In genomic region chr17:25749314-25749713, GRCm38 (mm10) we compare ENCODE assay signal across 30 mouse cellular contexts. TPM values are rescaled to one million over a fixed set of nuclear protein-coding genes. Genes with fewer than 3 reads are reported as not detected.
"Had no signal": no experiment of that assay in that cellular context is flagged by ENCODE, and none has a peak within 500 bp of the region (broad histone marks: within the 10 kb centered on the region; RNA-seq: fewer than 3 reads in every experiment).

No protein-coding gene starts in this region.

- H3K27ac ChIP-seq: embryonic facial prominence, embryonic 10.5 days; embryonic facial prominence, embryonic 12.5 days; embryonic facial prominence, embryonic 13.5 days; embryonic facial prominence, embryonic 15.5 days; forebrain, embryonic 10.5 days; forebrain, embryonic 12.5 days; forebrain, embryonic 13.5 days; forebrain, embryonic 15.5 days; gastrocnemius, adult 2 months had no signal

- H3K4me2 ChIP-seq: embryonic facial prominence, embryonic 12.5 days; embryonic facial prominence, embryonic 13.5 days; embryonic facial prominence, embryonic 15.5 days; forebrain, embryonic 12.5 days; forebrain, embryonic 13.5 days; forebrain, embryonic 15.5 days had no signal

- DNase-seq: cerebellum, adult 2 months; cerebellum, adult 8-10 months; cerebellum, adult 9-10 months; cerebellum, adult 9-11 months; cerebellum, postnatal 10 days; cerebellum, postnatal 14 days; cerebellum, postnatal 25 days; cerebellum, postnatal 36 days; embryo, embryonic 11 days; forebrain, postnatal 0 days; gastrocnemius, adult 2 months; gastrocnemius, postnatal 10 days; gastrocnemius, postnatal 14 days; gastrocnemius, postnatal 25 days; gastrocnemius, postnatal 36 days; heart, adult 11 months; heart, adult 18-20 months had no signal

- H3K36me3 ChIP-seq: embryonic facial prominence, embryonic 10.5 days; embryonic facial prominence, embryonic 12.5 days; embryonic facial prominence, embryonic 13.5 days; embryonic facial prominence, embryonic 15.5 days; forebrain, embryonic 10.5 days; forebrain, embryonic 12.5 days; forebrain, embryonic 15.5 days had no signal

- H3K27me3 ChIP-seq: embryonic facial prominence, embryonic 15.5 days; forebrain, embryonic 12.5 days; forebrain, embryonic 15.5 days had no signal

- H3K9ac ChIP-seq: embryonic facial prominence, embryonic 12.5 days; embryonic facial prominence, embryonic 13.5 days; embryonic facial prominence, embryonic 15.5 days; forebrain, embryonic 12.5 days; forebrain, embryonic 13.5 days; forebrain, embryonic 15.5 days; forebrain, postnatal 0 days had no signal

- H3K9me3 ChIP-seq: embryonic facial prominence, embryonic 10.5 days; embryonic facial prominence, embryonic 12.5 days; embryonic facial prominence, embryonic 13.5 days; embryonic facial prominence, embryonic 15.5 days; forebrain, embryonic 10.5 days; forebrain, embryonic 12.5 days; forebrain, embryonic 13.5 days; forebrain, embryonic 15.5 days had no signal

- ATAC-seq: forebrain, embryonic 13.5 days; forebrain, embryonic 14.5 days; forebrain, embryonic 15.5 days; forebrain, embryonic 16.5 days; forebrain, postnatal 0 days had no signal

- H3K4me3 ChIP-seq: embryonic facial prominence, embryonic 10.5 days; embryonic facial prominence, embryonic 12.5 days; embryonic facial prominence, embryonic 13.5 days; embryonic facial prominence, embryonic 15.5 days; erythroblast, embryonic 14.5 days; forebrain, embryonic 10.5 days; forebrain, embryonic 12.5 days; forebrain, embryonic 13.5 days; forebrain, embryonic 15.5 days; gastrocnemius, adult 2 months had no signal

RNA-seq across cellular contexts. Expression of gene Msln, which starts 4.9 kb away (rescaled TPM):
- polyA plus RNA-seq: embryonic facial prominence, embryonic 11.5 days; erythroblast, embryonic 14.5 days; forebrain, embryonic 10.5 days; forebrain, embryonic 11.5 days had no signal

RNA-seq across cellular contexts. Expression of gene Mslnl, which starts 13.5 kb away (rescaled TPM):
- polyA plus RNA-seq: embryonic facial prominence, embryonic 13.5 days; erythroblast, embryonic 14.5 days; forebrain, embryonic 10.5 days; forebrain, embryonic 11.5 days; forebrain, embryonic 13.5 days; forebrain, embryonic 14.5 days; forebrain, embryonic 15.5 days; forebrain, embryonic 16.5 days; forebrain, postnatal 0 days had no signal
